ENCODE assay signal across 8 mouse cellular contexts in genomic region chr5:129669453-129670035, GRCm38 (mm10). TPM values are rescaled to one million over a fixed set of nuclear protein-coding genes. Genes with fewer than 3 reads are reported as not detected.
DNase-seq lines count a peak whose midpoint lies in the region; ATAC-seq lines count a peak whose summit lies in the region.

No protein-coding gene starts in this region.

- intact Hi-C loops in gastrocnemius, postnatal 14 days (cut with DNase I; ENCODE audit: low total_unique reads), result loop anchor here (5.0 kb wide), 1 partner anchor 43 kb away; no protein-coding TSS in a partner anchor

- peak; percentile 52 for ATAC-seq in lung, embryonic 15.5 days (ENCODE audit: borderline replicate concordance, extremely low read depth, low FRiP score, low TSS enrichment)
- ATAC-seq in embryonic facial prominence, embryonic 13.5 days (ENCODE audit: insufficient number of reproducible peaks, insufficient read depth, low FRiP score, low TSS enrichment, low read depth), result peak; percentile 52; the same call in 1 of the 2 replicates
- ATAC-seq in intestine, embryonic 16.5 days, result peak; percentile 83
- ATAC-seq in midbrain, embryonic 15.5 days (replicated peaks), result peak; percentile 65; the same call in 1 of the 2 replicates

- no peak for DNase-seq in lung, postnatal 4 days
- DNase-seq in layer of hippocampus, postnatal 25 days (ENCODE audit: extremely low spot score in 1 of 2, low spot score in 1 of 2), result no peak
- DNase-seq in cerebellum, adult 9-10 months, result no peak
- DNase-seq in gastrocnemius, postnatal 14 days, result no peak

- H3K27ac ChIP-seq in lung, embryonic 15.5 days, result no peak overlapping the region
- H3K27ac ChIP-seq in embryonic facial prominence, embryonic 13.5 days, result peak overlapping the region; percentile 57; the same call in 1 of the 2 replicates
- H3K27ac ChIP-seq in intestine, embryonic 16.5 days (ENCODE audit: low read length), result no peak overlapping the region
- peak overlapping the region; percentile 76 for H3K27ac ChIP-seq in midbrain, embryonic 15.5 days

- H3K4me3 ChIP-seq in lung, embryonic 15.5 days, result peak overlapping the region; percentile 75
- H3K4me3 ChIP-seq in embryonic facial prominence, embryonic 13.5 days, result peak overlapping the region; percentile 82
- H3K4me3 ChIP-seq in intestine, embryonic 16.5 days (ENCODE audit: low read length), result peak overlapping the region; percentile 81
- H3K4me3 ChIP-seq in midbrain, embryonic 15.5 days, result peak overlapping the region; percentile 93

- H3K36me3 ChIP-seq in lung, embryonic 15.5 days, result no peaks in the 10 kb centered on the region
- no peaks in the 10 kb centered on the region for H3K36me3 ChIP-seq in embryonic facial prominence, embryonic 13.5 days
- no peaks in the 10 kb centered on the region for H3K36me3 ChIP-seq in intestine, embryonic 16.5 days (ENCODE audit: control insufficient read depth, insufficient read depth, low read length)
- no peaks in the 10 kb centered on the region for H3K36me3 ChIP-seq in midbrain, embryonic 15.5 days (replicated peaks)

- 1% methylated on average over 31 of the region's 31 CpGs for WGBS in lung, embryonic 15.5 days
- WGBS in embryonic facial prominence, embryonic 13.5 days, result under 1% methylated on average over 31 of the region's 31 CpGs
- WGBS in intestine, embryonic 16.5 days, result under 1% methylated on average over 31 of the region's 31 CpGs
- WGBS in midbrain, embryonic 15.5 days, result under 1% methylated on average over 31 of the region's 31 CpGs

- no peaks in the 10 kb centered on the region for H3K27me3 ChIP-seq in lung, embryonic 15.5 days
- H3K27me3 ChIP-seq in embryonic facial prominence, embryonic 13.5 days, result no peaks in the 10 kb centered on the region
- no peaks in the 10 kb centered on the region for H3K27me3 ChIP-seq in intestine, embryonic 16.5 days (replicated peaks; ENCODE audit: control insufficient read depth, insufficient read depth, low read length)
- H3K27me3 ChIP-seq in midbrain, embryonic 15.5 days (replicated peaks), result no peaks in the 10 kb centered on the region

- H3K9ac ChIP-seq in lung, embryonic 15.5 days, result peak overlapping the region; percentile 78
- peak overlapping the region; percentile 95 for H3K9ac ChIP-seq in embryonic facial prominence, embryonic 13.5 days
- peak overlapping the region; percentile 94 for H3K9ac ChIP-seq in intestine, embryonic 16.5 days (ENCODE audit: low read depth, low read length)
- H3K9ac ChIP-seq in midbrain, embryonic 15.5 days, result peak overlapping the region; percentile 87

- peak overlapping the region; percentile 76 for H3K4me2 ChIP-seq in lung, embryonic 15.5 days
- peak overlapping the region; percentile 79 for H3K4me2 ChIP-seq in embryonic facial prominence, embryonic 13.5 days
- peak overlapping the region; percentile 81 for H3K4me2 ChIP-seq in intestine, embryonic 16.5 days (ENCODE audit: low read depth, low read length)
- H3K4me2 ChIP-seq in midbrain, embryonic 15.5 days, result peak overlapping the region; percentile 78

- H3K4me1 ChIP-seq in lung, embryonic 15.5 days, result peaks cover 13% of the 10 kb centered on the region
- H3K4me1 ChIP-seq in embryonic facial prominence, embryonic 13.5 days, result peaks cover 9% of the 10 kb centered on the region
- peaks cover 8% of the 10 kb centered on the region; the same call in 1 of the 2 replicates for H3K4me1 ChIP-seq in intestine, embryonic 16.5 days (ENCODE audit: control insufficient read depth, insufficient read depth, low read length)
- peaks cover 18% of the 10 kb centered on the region for H3K4me1 ChIP-seq in midbrain, embryonic 15.5 days

- H3K9me3 ChIP-seq in lung, embryonic 15.5 days, result no peaks in the 10 kb centered on the region
- peaks cover 4% of the 10 kb centered on the region; the same call in 1 of the 2 replicates for H3K9me3 ChIP-seq in embryonic facial prominence, embryonic 13.5 days
- no peaks in the 10 kb centered on the region for H3K9me3 ChIP-seq in intestine, embryonic 16.5 days (ENCODE audit: control insufficient read depth, low read length)
- H3K9me3 ChIP-seq in midbrain, embryonic 15.5 days, result no peaks in the 10 kb centered on the region; the same call in 1 of the 2 replicates

RNA-seq across cellular contexts. Expression of gene Zfp11, which starts 0.4 kb away (rescaled TPM):
- 4.1 and 4.7 TPM in 2 replicates for polyA plus RNA-seq in lung, embryonic 15.5 days (2015; fragmentation: Nextera tagmentation; extraction: Ambion mirVana)
- polyA plus RNA-seq in embryonic facial prominence, embryonic 13.5 days (2015; fragmentation: Nextera tagmentation; extraction: Ambion mirVana), result 6.0 and 7.5 TPM in 2 replicates
- polyA plus RNA-seq in intestine, embryonic 16.5 days (2015; fragmentation: Nextera tagmentation; extraction: Ambion mirVana), result 2.6 and 3.1 TPM in 2 replicates
- polyA plus RNA-seq in midbrain, embryonic 15.5 days (2015; fragmentation: Nextera tagmentation; extraction: Ambion mirVana), result 8.5 and 8.6 TPM in 2 replicates
- 1 to 10 TPM; 6.9 to 7.3 TPM for total RNA-seq in layer of hippocampus, postnatal 25 days (2021)
- 1 to 10 TPM; 2.0 to 2.7 TPM for total RNA-seq in gastrocnemius, postnatal 14 days (2021)

RNA-seq across cellular contexts. Expression of gene Sept14, which starts 38.8 kb away (rescaled TPM):
- not detected in 2 replicates for polyA plus RNA-seq in lung, embryonic 15.5 days (2015; fragmentation: Nextera tagmentation; extraction: Ambion mirVana)
- not detected in 2 replicates for polyA plus RNA-seq in embryonic facial prominence, embryonic 13.5 days (2015; fragmentation: Nextera tagmentation; extraction: Ambion mirVana)
- polyA plus RNA-seq in intestine, embryonic 16.5 days (2015; fragmentation: Nextera tagmentation; extraction: Ambion mirVana), result not detected in 2 replicates
- not detected in 2 replicates for polyA plus RNA-seq in midbrain, embryonic 15.5 days (2015; fragmentation: Nextera tagmentation; extraction: Ambion mirVana)
- total RNA-seq in layer of hippocampus, postnatal 25 days (2021), result not detected
- not detected for total RNA-seq in gastrocnemius, postnatal 14 days (2021)

RNA-seq across cellular contexts. Expression of gene Mrps17, which starts 45.8 kb away (rescaled TPM):
- polyA plus RNA-seq in lung, embryonic 15.5 days (2015; fragmentation: Nextera tagmentation; extraction: Ambion mirVana), result 183 and 186 TPM in 2 replicates
- 205 and 223 TPM in 2 replicates for polyA plus RNA-seq in embryonic facial prominence, embryonic 13.5 days (2015; fragmentation: Nextera tagmentation; extraction: Ambion mirVana)
- polyA plus RNA-seq in intestine, embryonic 16.5 days (2015; fragmentation: Nextera tagmentation; extraction: Ambion mirVana), result 183 and 196 TPM in 2 replicates
- polyA plus RNA-seq in midbrain, embryonic 15.5 days (2015; fragmentation: Nextera tagmentation; extraction: Ambion mirVana), result 161 and 167 TPM in 2 replicates
- 10 to 100 TPM; 78.8 to 81.4 TPM for total RNA-seq in layer of hippocampus, postnatal 25 days (2021)
- total RNA-seq in gastrocnemius, postnatal 14 days (2021), result 10 to 100 TPM; 64.4 to 69.3 TPM

RNA-seq across cellular contexts. Expression of gene Nipsnap2, which starts 55.3 kb away (rescaled TPM):
- 91.9 and 95.3 TPM in 2 replicates for polyA plus RNA-seq in lung, embryonic 15.5 days (2015; fragmentation: Nextera tagmentation; extraction: Ambion mirVana)
- polyA plus RNA-seq in embryonic facial prominence, embryonic 13.5 days (2015; fragmentation: Nextera tagmentation; extraction: Ambion mirVana), result 112 and 113 TPM in 2 replicates
- polyA plus RNA-seq in intestine, embryonic 16.5 days (2015; fragmentation: Nextera tagmentation; extraction: Ambion mirVana), result 73.9 and 80.4 TPM in 2 replicates
- polyA plus RNA-seq in midbrain, embryonic 15.5 days (2015; fragmentation: Nextera tagmentation; extraction: Ambion mirVana), result 81.8 and 82.0 TPM in 2 replicates
- total RNA-seq in layer of hippocampus, postnatal 25 days (2021), result 10 to 100 TPM; 79.5 to 89.7 TPM
- 100 to 1,000 TPM; 470 to 562 TPM for total RNA-seq in gastrocnemius, postnatal 14 days (2021)

Comparison
In these comparisons a context has a peak if more than half of its experiments do, and no peak if none do; other contexts are left out.
1. H3K27ac ChIP-seq: peak in embryonic facial prominence, embryonic 13.5 days (single experiment) and midbrain, embryonic 15.5 days (single experiment); none in lung, embryonic 15.5 days (single experiment) and intestine, embryonic 16.5 days (single experiment).
2. Peak in every context shown above with its lines, with median percentiles within 50 percentile points of each other: ATAC-seq, H3K4me2 ChIP-seq, H3K4me3 ChIP-seq and H3K9ac ChIP-seq.